Mouse (Mus musculus) c-Kit-positive CD71-negative TER-119-negative erythroid progenitor cells, embryonic 14.5 days (primary cell): ENCODE results near the gene Prr5l.
"Not testable (repeated sequence)": the region's sequence is repeated elsewhere in the genome, so short reads cannot be mapped to it uniquely, and the experiment has no call there.

ENCODE experiments used
- DNase-seq: peaks from one replicate; pipeline ENCODE4 v3.0.0-alpha.2; 2013; ENCODE audit warnings: low read depth

Gene Prr5l

GRCm38 (mm10) chr2:101762955-101763386 lies 119.9 kb downstream of the Prr5l start:
- DNase-seq, result no peak

DNA sequence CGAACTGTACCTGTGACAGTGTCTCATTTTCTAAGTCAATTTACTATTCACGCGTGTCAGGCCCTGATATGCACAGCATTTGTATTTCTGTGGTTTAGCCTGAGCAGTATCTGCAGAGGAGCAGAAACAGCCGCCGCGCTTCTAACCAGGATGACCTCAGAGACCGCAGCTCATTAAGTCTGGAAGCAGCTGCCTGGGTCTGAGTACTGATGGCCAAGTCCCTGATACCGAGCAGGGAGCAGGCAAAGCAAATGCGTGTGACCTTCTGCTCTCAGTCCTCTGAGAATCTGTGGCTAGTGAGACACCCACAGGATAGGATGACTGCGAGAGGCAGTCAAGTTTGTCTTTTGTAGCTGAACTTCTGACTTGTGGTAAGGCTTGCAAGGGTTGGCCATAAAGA lies 120.4 kb downstream of the Prr5l start:
- DNase-seq, result peak; percentile 50

- no peak for DNase-seq
Observed at GRCm38 (mm10) chr2:101761898-101762297, 120.9 kb downstream of the Prr5l start.

DNA sequence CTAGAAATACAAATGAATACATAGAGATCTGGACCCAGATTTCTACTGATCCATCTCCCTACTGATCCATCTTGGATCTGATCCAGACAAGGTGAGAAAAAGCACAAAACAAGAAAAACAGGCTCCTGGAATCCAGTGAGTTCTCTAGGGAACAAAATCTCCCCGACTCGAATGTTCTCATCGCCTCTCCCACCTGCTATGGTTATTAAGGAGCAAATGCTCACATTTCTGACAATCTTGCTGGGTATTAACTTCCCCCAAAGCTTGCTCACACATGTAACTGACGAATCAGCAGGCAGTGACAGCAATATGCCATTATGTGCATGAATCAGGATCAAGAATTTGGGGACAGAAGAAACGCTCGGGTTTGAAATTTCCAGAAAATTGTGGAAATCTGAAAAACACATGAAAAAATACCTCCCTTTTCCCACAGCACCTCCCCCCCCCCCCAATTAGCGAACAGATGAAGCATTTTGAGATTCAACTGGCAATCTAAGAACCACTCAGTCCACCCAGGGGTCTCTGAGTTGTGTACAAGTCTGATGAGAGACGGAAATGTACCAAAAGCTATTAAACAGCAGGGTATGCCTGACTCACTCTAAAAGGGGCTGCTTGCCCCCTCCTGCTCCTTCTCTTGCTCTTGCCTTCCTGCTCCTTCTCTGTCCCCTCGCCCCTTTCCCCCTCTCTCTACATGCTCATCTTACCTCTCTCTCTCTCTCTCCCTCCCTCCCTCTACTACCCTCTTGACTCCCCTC lies 123.1 kb downstream of the Prr5l start:
- DNase-seq, result no peak

DNA sequence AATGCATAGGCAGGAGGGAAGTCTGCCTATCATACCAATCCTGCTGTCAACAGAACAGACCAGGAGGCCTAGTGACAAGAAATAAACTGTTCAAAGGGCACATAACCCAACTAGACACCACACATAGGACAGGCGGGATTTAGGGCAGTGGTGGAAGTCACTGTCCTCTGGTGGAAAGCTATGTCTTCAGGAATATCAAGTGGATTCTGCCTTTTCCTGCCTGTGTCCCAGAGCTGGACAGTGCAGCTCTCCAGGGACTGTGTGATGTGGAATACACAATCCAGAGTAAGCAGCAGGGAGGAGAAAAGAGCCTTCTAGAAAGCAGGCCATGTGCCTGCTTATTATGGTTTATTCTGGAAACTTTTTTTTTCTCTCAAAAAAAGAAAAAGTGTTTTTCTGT lies 125.0 kb downstream of the Prr5l start:
- DNase-seq, result no peak

DNA sequence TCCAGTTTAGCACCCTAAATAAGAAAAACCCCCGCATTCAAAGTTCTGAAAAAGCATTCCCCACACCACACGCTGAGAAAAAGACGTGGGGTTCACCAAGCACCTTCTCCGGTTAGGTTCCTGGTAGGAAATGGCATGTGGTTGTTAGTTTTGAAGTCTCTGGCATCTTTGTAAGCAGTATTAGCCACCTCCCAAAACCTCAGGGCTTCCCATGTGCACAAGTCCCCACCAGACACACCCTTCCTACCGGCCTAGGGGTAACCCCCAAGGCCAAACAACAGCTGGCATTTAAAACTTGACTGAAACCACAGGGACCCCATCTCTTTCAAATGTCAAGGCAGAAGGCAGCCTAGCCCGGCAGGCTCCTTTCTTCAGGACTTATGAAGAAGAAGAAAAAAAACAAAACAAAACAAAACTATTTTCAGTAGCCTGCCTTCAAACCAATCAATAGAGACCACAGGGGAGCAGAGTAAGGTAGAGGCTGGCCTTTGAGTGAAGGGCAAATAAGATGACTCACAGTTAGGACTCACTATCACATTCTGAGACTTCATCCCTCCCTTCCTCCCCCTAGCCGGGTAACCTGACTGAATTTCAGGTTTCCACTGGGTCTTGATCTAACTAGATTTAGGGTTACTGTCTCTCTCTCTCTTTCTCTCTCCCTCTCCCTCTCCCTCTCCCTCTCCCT lies 126.6 kb downstream of the Prr5l start:
- no peak for DNase-seq

GRCm38 (mm10) chr2:101754939-101755555 lies 127.8 kb downstream of the Prr5l start:
- DNase-seq, result no peak

- DNase-seq, result no peak
Observed at GRCm38 (mm10) chr2:101754428-101754827, 128.4 kb downstream of the Prr5l start.

- DNase-seq, result no peak
Observed at GRCm38 (mm10) chr2:101752979-101753378, 129.8 kb downstream of the Prr5l start.

DNA sequence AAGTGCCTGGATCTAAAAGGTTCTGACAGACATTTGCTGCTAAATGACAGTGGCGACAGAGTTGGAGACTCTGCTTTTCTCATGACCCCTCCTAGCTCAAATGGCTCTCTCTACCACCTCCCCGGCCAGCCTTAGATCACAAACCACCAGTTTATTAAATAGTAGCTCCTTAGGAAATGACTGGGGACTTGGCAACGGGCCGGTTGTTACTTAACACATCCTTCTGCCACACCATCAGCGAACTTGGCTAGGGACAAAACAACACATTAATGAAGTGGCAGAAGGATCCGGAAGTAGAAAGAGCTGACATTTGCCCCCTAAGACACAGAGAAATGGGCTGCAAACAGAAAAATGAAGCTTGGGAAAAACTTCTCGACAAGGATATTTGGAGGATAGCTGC lies 130.4 kb downstream of the Prr5l start:
- no peak for DNase-seq

DNA sequence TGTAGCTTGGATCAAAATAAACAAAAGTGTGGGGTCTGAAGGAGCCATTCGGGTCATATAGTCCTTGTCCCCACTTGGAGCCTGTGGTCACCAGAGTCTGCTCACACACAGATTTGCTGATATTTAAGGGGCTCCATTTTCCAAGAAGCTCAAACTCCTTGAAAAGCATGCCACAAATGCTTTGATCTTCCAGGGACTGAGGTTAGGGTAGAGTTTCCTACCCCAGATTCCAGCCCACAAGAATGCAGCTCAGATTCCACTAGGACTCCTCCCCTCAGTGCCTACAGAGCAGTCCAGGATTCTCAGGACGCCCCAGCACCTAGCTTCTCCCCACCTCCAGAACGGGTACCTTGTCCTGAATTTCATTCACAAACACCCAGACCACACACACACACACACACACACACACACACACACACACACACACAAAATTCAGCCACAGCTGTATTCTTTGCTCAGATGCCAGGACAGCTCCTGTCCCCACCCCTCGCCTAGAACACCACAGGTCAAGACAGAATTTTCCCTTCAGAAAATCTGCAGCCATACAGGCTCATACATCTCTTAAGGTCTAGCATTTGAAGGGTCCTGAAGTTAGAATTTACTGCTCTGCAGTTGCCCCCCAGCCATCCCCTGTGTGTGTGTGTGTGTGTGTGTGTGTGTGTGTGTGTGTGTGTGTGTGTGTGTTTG lies 131.4 kb downstream of the Prr5l start:
- DNase-seq, result no peak

GRCm38 (mm10) chr2:101746537-101746936 lies 136.3 kb downstream of the Prr5l start:
- no peak for DNase-seq

DNA sequence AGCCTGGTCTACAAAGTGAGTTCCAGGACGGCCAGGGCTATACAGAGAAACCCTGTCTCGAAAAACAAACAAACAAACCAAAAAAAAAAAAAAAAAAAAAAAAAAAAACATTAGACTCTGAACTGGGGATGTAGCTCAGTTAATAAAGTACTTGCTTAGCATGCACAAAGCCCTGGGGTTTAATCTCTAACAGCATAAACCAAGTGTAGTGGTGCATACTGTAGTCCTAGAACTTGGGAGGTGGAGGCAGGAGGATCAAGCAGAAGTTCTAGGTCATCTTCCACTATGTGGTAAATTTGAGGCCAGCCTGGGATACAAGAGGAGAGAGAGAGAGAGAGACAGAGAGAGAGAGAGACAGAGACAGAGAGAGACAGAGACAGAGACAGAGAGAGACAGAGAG lies 137.2 kb downstream of the Prr5l start:
- DNase-seq, result not testable (repeated sequence)

GRCm38 (mm10) chr2:101742072-101742860 lies 140.6 kb downstream of the Prr5l start:
- DNase-seq, result no peak

GRCm38 (mm10) chr2:101741653-101742052 lies 141.2 kb downstream of the Prr5l start:
- DNase-seq, result no peak

GRCm38 (mm10) chr2:101739914-101740313 lies 142.9 kb downstream of the Prr5l start:
- no peak for DNase-seq

- no peak for DNase-seq
Observed at GRCm38 (mm10) chr2:101733564-101733963, 149.3 kb downstream of the Prr5l start.

DNA sequence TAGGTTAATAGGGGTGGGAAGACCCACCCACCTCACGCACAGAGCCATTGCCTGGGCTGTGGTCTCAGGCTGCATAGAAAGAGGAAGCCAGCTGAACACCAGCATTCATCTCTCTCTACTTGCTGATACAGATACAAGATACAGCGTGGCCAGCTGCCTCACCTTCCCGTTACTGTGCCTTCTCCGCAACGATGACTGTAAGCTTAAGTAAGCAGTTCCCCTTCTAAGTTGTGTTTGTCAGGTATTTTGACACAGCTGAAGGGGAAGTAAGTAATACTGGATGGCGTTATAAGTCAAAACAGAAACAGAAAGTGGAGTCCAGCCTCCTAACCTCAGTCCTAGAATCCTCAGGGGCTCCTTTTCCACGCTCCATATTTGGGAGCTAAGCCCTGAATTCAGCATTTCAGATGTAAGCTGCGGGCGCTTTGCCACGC lies 150.0 kb downstream of the Prr5l start:
- DNase-seq, result peak; percentile 47

GRCm38 (mm10) chr2:101730972-101731371 lies 151.9 kb downstream of the Prr5l start:
- DNase-seq, result no peak

DNA sequence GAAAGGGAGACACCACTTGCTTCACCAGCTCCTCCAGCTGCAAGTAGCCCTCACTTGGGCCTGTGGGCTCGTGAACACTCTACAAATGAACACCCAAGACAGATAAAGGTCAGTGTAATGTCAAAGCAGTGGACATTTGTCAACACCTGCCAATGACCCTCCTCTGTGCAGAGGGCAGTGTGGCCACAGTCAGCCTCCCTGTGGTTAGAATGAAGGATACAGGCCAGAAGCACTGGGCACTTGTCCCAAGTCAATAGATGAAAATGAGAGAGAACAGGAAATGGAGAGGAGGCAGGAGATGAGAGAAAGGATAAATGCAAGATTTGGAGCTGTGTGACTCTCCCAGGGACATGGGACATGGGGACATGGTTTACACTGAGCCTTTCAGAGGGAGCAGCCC lies 153.4 kb downstream of the Prr5l start:
- DNase-seq, result no peak

GRCm38 (mm10) chr2:101727787-101728186 lies 155.0 kb downstream of the Prr5l start:
- no peak for DNase-seq
